Mouse (Mus musculus): ENCODE measurements around the gene Harbi1.

Harbi1 gene
- long read RNA-seq, experiment 1, transcript Harbi1-201 (3 exons, 2,308 nt): major isoform, 7 of 14 reads
- long read RNA-seq, experiment 1, partial matches to known transcripts: 1 of 14 reads
- long read RNA-seq, experiment 1, other reads (novel, unspliced or antisense): 6 of 14 reads
- long read RNA-seq, experiment 2, transcript Harbi1-201 (3 exons, 2,308 nt): major isoform, 7 of 13 reads
- long read RNA-seq, experiment 2, partial matches to known transcripts: 1 of 13 reads
- long read RNA-seq, experiment 2, other reads (novel, unspliced or antisense): 5 of 13 reads

- intact Hi-C loops (cut with DNase I): no loop called here
Measured at GRCm38 (mm10) chr2:91710272-91711234, at the start of gene Harbi1, which contains the start of gene Atg13. Harbi1 (plus strand) TSS chr2:91710852. Atg13 (minus strand) TSS chr2:91710576.

GRCm38 (mm10) chr2:91660981-91661380, 49.7 kb upstream of the Harbi1 start:
- intact Hi-C loops (cut with DNase I): no loop called here

GRCm38 (mm10) chr2:91664780-91665179, 45.9 kb upstream of the Harbi1 start:
- intact Hi-C loops (cut with DNase I): no loop called here

- intact Hi-C loops (cut with DNase I): no loop called here
Measured at GRCm38 (mm10) chr2:91666386-91666910, 44.2 kb upstream of the Harbi1 start.

GRCm38 (mm10) chr2:91667747-91668146, 42.9 kb upstream of the Harbi1 start:
- intact Hi-C loops (cut with DNase I): no loop called here

GRCm38 (mm10) chr2:91669326-91669725, 41.3 kb upstream of the Harbi1 start:
- intact Hi-C loops (cut with DNase I): no loop called here

GRCm38 (mm10) chr2:91670038-91670437, 40.6 kb upstream of the Harbi1 start:
- intact Hi-C loops (cut with DNase I): no loop called here

- intact Hi-C loops (cut with DNase I): no loop called here
Measured at GRCm38 (mm10) chr2:91673587-91673986, 37.1 kb upstream of the Harbi1 start.

GRCm38 (mm10) chr2:91674895-91675294, 35.8 kb upstream of the Harbi1 start:
- intact Hi-C loops (cut with DNase I): no loop called here

GRCm38 (mm10) chr2:91676420-91676819, 34.2 kb upstream of the Harbi1 start:
- intact Hi-C loops (cut with DNase I): no loop called here

- intact Hi-C loops (cut with DNase I): no loop called here
Measured at GRCm38 (mm10) chr2:91676961-91677360, 33.7 kb upstream of the Harbi1 start.

- intact Hi-C loops (cut with DNase I): no loop called here
Measured at GRCm38 (mm10) chr2:91682850-91683249, 27.8 kb upstream of the Harbi1 start.

- intact Hi-C loops (cut with DNase I): no loop called here
Measured at GRCm38 (mm10) chr2:91683919-91684318, 26.7 kb upstream of the Harbi1 start.

- intact Hi-C loops (cut with DNase I): no loop called here
Measured at GRCm38 (mm10) chr2:91689452-91689851, 21.2 kb upstream of the Harbi1 start.

- intact Hi-C loops (cut with DNase I): no loop called here
Measured at GRCm38 (mm10) chr2:91695436-91696224, 15.0 kb upstream of the Harbi1 start.

- intact Hi-C loops (cut with DNase I): no loop called here
Measured at GRCm38 (mm10) chr2:91696225-91696590, 14.4 kb upstream of the Harbi1 start.

GRCm38 (mm10) chr2:91699225-91699624, 11.4 kb upstream of the Harbi1 start:
- intact Hi-C loops (cut with DNase I): no loop called here

- intact Hi-C loops (cut with DNase I): no loop called here
Measured at GRCm38 (mm10) chr2:91701366-91701765, 9.3 kb upstream of the Harbi1 start.

- intact Hi-C loops (cut with DNase I): no loop called here
Measured at GRCm38 (mm10) chr2:91705736-91706135, 4.9 kb upstream of the Harbi1 start.

GRCm38 (mm10) chr2:91706456-91706855, 4.2 kb upstream of the Harbi1 start:
- intact Hi-C loops (cut with DNase I): no loop called here

GRCm38 (mm10) chr2:91708361-91708760, 2.3 kb upstream of the Harbi1 start:
- intact Hi-C loops (cut with DNase I): no loop called here
